Mouse (Mus musculus) left cerebral cortex, postnatal 10 days (tissue): ENCODE data around the gene Pifo. TPM values are rescaled to one million over a fixed set of nuclear protein-coding genes. Genes with fewer than 3 reads are reported as not detected.

Source experiments
- DNase-seq, 2 experiments: peaks; one replicate each; pipeline ENCODE4 v3.0.0; 2021 to 2022; ENCODE audit warnings: low spot score in 2 of 2, mixed read lengths in 1 of 2; ENCODE audit errors: extremely low spot score in 1 of 2
- intact Hi-C: fragments of 180-260 bp; cut with DNase I; formaldehyde crosslinking; loops from one replicate; pipeline ENCODE4 v1.15.1; 2025
- total RNA-seq, 2 experiments: library from RNA; stranded (reverse); gene quantifications; 2 replicates each; pipeline ENCODE4 v1.2.3; 2021

Pifo gene
- total RNA-seq, 2 experiments from 2014 or later, result 0.67 TPM; not detected in 1

GRCm38 (mm10) chr3:105959585-105959984 lies 54.9 kb downstream of the Pifo start:
- peak in 1 of 2 experiments; percentile 68 for DNase-seq
- intact Hi-C loops, result loop anchor here (5.0 kb wide), 1 partner anchor 272 kb away; the partner anchor contains the start of gene Ddx20

- intact Hi-C loops, result loop anchor here (5.0 kb wide), 1 partner anchor 272 kb away; the partner anchor contains the start of gene Ddx20
- peak; percentile 96 for DNase-seq
These were observed 55.4 kb downstream of the Pifo start, which contains the start of gene Wdr77 for GRCm38 (mm10) chr3:105958974-105959580. Gene Wdr77 (plus strand): TSS chr3:105959369.

GRCm38 (mm10) chr3:105958204-105958603 lies 56.2 kb downstream of the Pifo start:
- DNase-seq, result no peak
- intact Hi-C loops, result loop anchor here (5.0 kb wide), 1 partner anchor 271 kb away; the partner anchor contains the start of gene Ddx20

- DNase-seq, result no peak
- intact Hi-C loops, result loop anchor here (5.0 kb wide), 1 partner anchor 270 kb away; the partner anchor contains the start of gene Ddx20
These were observed 57.2 kb downstream of the Pifo start for GRCm38 (mm10) chr3:105957235-105957634.

GRCm38 (mm10) chr3:105951348-105951747 lies 63.1 kb downstream of the Pifo start:
- intact Hi-C loops, result no loop called here
- DNase-seq, result no peak

Other genes starting within 250 kb of the Pifo start
- 10 to 100 TPM; 75.7 to 86.0 TPM for gene Rap1a, start 213.3 kb downstream of the Pifo start, total RNA-seq
- under 1 TPM; 0.39 to 0.45 TPM for gene Adora3, start 143.8 kb downstream of the Pifo start, total RNA-seq
- gene Tmigd3, start 143.7 kb downstream of the Pifo start, total RNA-seq, result under 1 TPM in 1 of 2 experiments, not detected in 1; 0.41 TPM
- 1 to 10 TPM; 1.1 to 1.7 TPM for gene I830077J02Rik, start 82.0 kb downstream of the Pifo start, total RNA-seq
- gene Wdr77, start 55.3 kb downstream of the Pifo start, total RNA-seq, result 10 to 100 TPM; 62.8 to 66.1 TPM
- 100 to 1,000 TPM; 298 to 310 TPM for gene Atp5f1, start 54.5 kb downstream of the Pifo start, total RNA-seq
- 1 to 10 TPM; 1.9 to 2.3 TPM for gene Ovgp1, start 40.9 kb downstream of the Pifo start, total RNA-seq
- not detected for gene Chil5, start 18.2 kb upstream of the Pifo start, total RNA-seq
- 1 to 10 TPM in 1 of 2 experiments, under 1 TPM in 1; 0.99 to 1.8 TPM for gene Chia1, start 98.6 kb upstream of the Pifo start, total RNA-seq
- gene Chil3, start 152.9 kb upstream of the Pifo start, total RNA-seq, result not detected
- gene Chil4, start 204.9 kb upstream of the Pifo start, total RNA-seq, result not detected